Mouse (Mus musculus): Measurements from ENCODE around the gene Cdkl3. TPM values are rescaled to one million over a fixed set of nuclear protein-coding genes. Genes with fewer than 3 reads are reported as not detected.

The Cdkl3 gene
- polyA plus RNA-seq (2015; fragmentation: Nextera tagmentation; extraction: Ambion mirVana), result 4.2 and 6.0 TPM in 2 replicates

GRCm38 (mm10) chr11:52003772-52004528 lies at the start of gene Cdkl3:
Cdkl3 (plus strand) TSS chr11:52004221.
- ATAC-seq, result peak; percentile 90
- H3K27me3 ChIP-seq (replicated peaks; ENCODE audit: control insufficient read depth, insufficient read depth, low read length), result no peaks in the 10 kb centered on the region
- H3K4me1 ChIP-seq (ENCODE audit: control insufficient read depth, insufficient read depth, low read length), result peaks cover 24% of the 10 kb centered on the region
- H3K4me2 ChIP-seq (ENCODE audit: low read depth, low read length), result peak within 1 kb of the TSS; percentile 50
- no peaks in the 10 kb centered on the region for H3K36me3 ChIP-seq (ENCODE audit: control insufficient read depth, insufficient read depth, low read length)
- H3K9me3 ChIP-seq (ENCODE audit: control insufficient read depth, low read length), result no peaks in the 10 kb centered on the region
- H3K9ac ChIP-seq (ENCODE audit: low read depth, low read length), result peak within 1 kb of the TSS; percentile 73
- WGBS, result 0% methylated on average over 50 of the region's 51 CpGs
- H3K27ac ChIP-seq (ENCODE audit: low read length), result peak within 1 kb of the TSS; percentile 95
- peak within 1 kb of the TSS; percentile 58 for H3K4me3 ChIP-seq (ENCODE audit: low read length)

GRCm38 (mm10) chr11:51956112-51956511 lies 47.9 kb upstream of the Cdkl3 start:
- no peaks in the 10 kb centered on the region for H3K9me3 ChIP-seq (ENCODE audit: control insufficient read depth, low read length)
- WGBS, result 79% methylated on average over 9 of the region's 9 CpGs
- H3K4me3 ChIP-seq (ENCODE audit: low read length), result no peak overlapping the region
- H3K27me3 ChIP-seq (replicated peaks; ENCODE audit: control insufficient read depth, insufficient read depth, low read length), result no peaks in the 10 kb centered on the region
- no peaks in the 10 kb centered on the region for H3K36me3 ChIP-seq (ENCODE audit: control insufficient read depth, insufficient read depth, low read length)
- H3K4me2 ChIP-seq (ENCODE audit: low read depth, low read length), result no peak overlapping the region
- no peak overlapping the region for H3K9ac ChIP-seq (ENCODE audit: low read depth, low read length)
- ATAC-seq, result no peak
- no peaks in the 10 kb centered on the region for H3K4me1 ChIP-seq (ENCODE audit: control insufficient read depth, insufficient read depth, low read length)
- no peak overlapping the region for H3K27ac ChIP-seq (ENCODE audit: low read length)

GRCm38 (mm10) chr11:51957760-51958159 lies 46.3 kb upstream of the Cdkl3 start:
- no peak for ATAC-seq
- 80% methylated on average over 4 of the region's 4 CpGs for WGBS

GRCm38 (mm10) chr11:51959511-51959910 lies 44.5 kb upstream of the Cdkl3 start:
- no peak overlapping the region for H3K4me3 ChIP-seq (ENCODE audit: low read length)
- H3K9ac ChIP-seq (ENCODE audit: low read depth, low read length), result no peak overlapping the region
- no peak for ATAC-seq
- no peaks in the 10 kb centered on the region for H3K9me3 ChIP-seq (ENCODE audit: control insufficient read depth, low read length)
- no peaks in the 10 kb centered on the region for H3K27me3 ChIP-seq (replicated peaks; ENCODE audit: control insufficient read depth, insufficient read depth, low read length)
- 85% methylated on average over 5 of the region's 5 CpGs for WGBS
- no peak overlapping the region for H3K4me2 ChIP-seq (ENCODE audit: low read depth, low read length)
- H3K4me1 ChIP-seq (ENCODE audit: control insufficient read depth, insufficient read depth, low read length), result no peaks in the 10 kb centered on the region
- no peaks in the 10 kb centered on the region for H3K36me3 ChIP-seq (ENCODE audit: control insufficient read depth, insufficient read depth, low read length)
- H3K27ac ChIP-seq (ENCODE audit: low read length), result no peak overlapping the region

More at GRCm38 (mm10) chr11:51957760-51958159, 46.3 kb upstream of the Cdkl3 start:
- no peak overlapping the region for H3K4me3 ChIP-seq (ENCODE audit: low read length)
- H3K36me3 ChIP-seq (ENCODE audit: control insufficient read depth, insufficient read depth, low read length), result no peaks in the 10 kb centered on the region
- H3K4me1 ChIP-seq (ENCODE audit: control insufficient read depth, insufficient read depth, low read length), result no peaks in the 10 kb centered on the region
- H3K27ac ChIP-seq (ENCODE audit: low read length), result no peak overlapping the region
- no peaks in the 10 kb centered on the region for H3K9me3 ChIP-seq (ENCODE audit: control insufficient read depth, low read length)
- no peaks in the 10 kb centered on the region for H3K27me3 ChIP-seq (replicated peaks; ENCODE audit: control insufficient read depth, insufficient read depth, low read length)
- H3K4me2 ChIP-seq (ENCODE audit: low read depth, low read length), result no peak overlapping the region
- no peak overlapping the region for H3K9ac ChIP-seq (ENCODE audit: low read depth, low read length)

- H3K4me2 ChIP-seq (ENCODE audit: low read depth, low read length), result no peak overlapping the region
- H3K9me3 ChIP-seq (ENCODE audit: control insufficient read depth, low read length), result no peaks in the 10 kb centered on the region
- no peak overlapping the region for H3K27ac ChIP-seq (ENCODE audit: low read length)
- H3K27me3 ChIP-seq (replicated peaks; ENCODE audit: control insufficient read depth, insufficient read depth, low read length), result no peaks in the 10 kb centered on the region
- H3K4me3 ChIP-seq (ENCODE audit: low read length), result no peak overlapping the region
- WGBS, result 90% methylated on average over 4 of the region's 4 CpGs
- no peak for ATAC-seq
- H3K4me1 ChIP-seq (ENCODE audit: control insufficient read depth, insufficient read depth, low read length), result no peaks in the 10 kb centered on the region
- H3K36me3 ChIP-seq (ENCODE audit: control insufficient read depth, insufficient read depth, low read length), result no peaks in the 10 kb centered on the region
- no peak overlapping the region for H3K9ac ChIP-seq (ENCODE audit: low read depth, low read length)
These were observed 44.0 kb upstream of the Cdkl3 start for GRCm38 (mm10) chr11:51960061-51960460.

GRCm38 (mm10) chr11:51960967-51961471 lies 43.0 kb upstream of the Cdkl3 start:
- no peak overlapping the region for H3K9ac ChIP-seq (ENCODE audit: low read depth, low read length)
- no peak overlapping the region for H3K4me3 ChIP-seq (ENCODE audit: low read length)
- H3K4me1 ChIP-seq (ENCODE audit: control insufficient read depth, insufficient read depth, low read length), result no peaks in the 10 kb centered on the region
- H3K36me3 ChIP-seq (ENCODE audit: control insufficient read depth, insufficient read depth, low read length), result no peaks in the 10 kb centered on the region
- H3K27me3 ChIP-seq (replicated peaks; ENCODE audit: control insufficient read depth, insufficient read depth, low read length), result no peaks in the 10 kb centered on the region
- WGBS, result 61% methylated on average over 11 of the region's 11 CpGs
- H3K27ac ChIP-seq (ENCODE audit: low read length), result no peak overlapping the region
- ATAC-seq, result no peak
- no peaks in the 10 kb centered on the region for H3K9me3 ChIP-seq (ENCODE audit: control insufficient read depth, low read length)
- no peak overlapping the region for H3K4me2 ChIP-seq (ENCODE audit: low read depth, low read length)

GRCm38 (mm10) chr11:51961761-51962160 lies 42.3 kb upstream of the Cdkl3 start:
- H3K4me2 ChIP-seq (ENCODE audit: low read depth, low read length), result no peak overlapping the region
- H3K9me3 ChIP-seq (ENCODE audit: control insufficient read depth, low read length), result no peaks in the 10 kb centered on the region
- WGBS, result 90% methylated on average over 8 of the region's 8 CpGs
- H3K27ac ChIP-seq (ENCODE audit: low read length), result no peak overlapping the region
- no peaks in the 10 kb centered on the region for H3K27me3 ChIP-seq (replicated peaks; ENCODE audit: control insufficient read depth, insufficient read depth, low read length)
- no peak overlapping the region for H3K4me3 ChIP-seq (ENCODE audit: low read length)
- no peak overlapping the region for H3K9ac ChIP-seq (ENCODE audit: low read depth, low read length)
- no peaks in the 10 kb centered on the region for H3K4me1 ChIP-seq (ENCODE audit: control insufficient read depth, insufficient read depth, low read length)
- ATAC-seq, result no peak
- no peaks in the 10 kb centered on the region for H3K36me3 ChIP-seq (ENCODE audit: control insufficient read depth, insufficient read depth, low read length)

GRCm38 (mm10) chr11:51962277-51962676 lies 41.7 kb upstream of the Cdkl3 start:
- Histone ChIP-seq H3K9me3 (ENCODE audit: control insufficient read depth, low read length) (no peaks in the 10 kb centered on the region), H3K4me3 (ENCODE audit: low read length) (no peak overlapping the region), H3K9ac (ENCODE audit: low read depth, low read length) (no peak overlapping the region), H3K36me3 (ENCODE audit: control insufficient read depth, insufficient read depth, low read length) (no peaks in the 10 kb centered on the region), H3K27me3 (replicated peaks; ENCODE audit: control insufficient read depth, insufficient read depth, low read length) (no peaks in the 10 kb centered on the region), H3K4me2 (ENCODE audit: low read depth, low read length) (no peak overlapping the region), H3K4me1 (ENCODE audit: control insufficient read depth, insufficient read depth, low read length) (0 out of 2 replicates have a peak, but pooled peaks cover 3% of the 10 kb centered on the region), H3K27ac (ENCODE audit: low read length) (no peak overlapping the region)
- WGBS, result 91% methylated on average over 7 of the region's 7 CpGs
- no peak for ATAC-seq

- H3K4me1 ChIP-seq (ENCODE audit: control insufficient read depth, insufficient read depth, low read length), result peaks cover 6% of the 10 kb centered on the region; the same call in 1 of the 2 replicates
- H3K27ac ChIP-seq (ENCODE audit: low read length), result no peak overlapping the region
- H3K9ac ChIP-seq (ENCODE audit: low read depth, low read length), result no peak overlapping the region
- H3K4me3 ChIP-seq (ENCODE audit: low read length), result no peak overlapping the region
- no peaks in the 10 kb centered on the region for H3K9me3 ChIP-seq (ENCODE audit: control insufficient read depth, low read length)
- 0 out of 2 replicates have a peak, but pooled peaks cover 7% of the 10 kb centered on the region for H3K36me3 ChIP-seq (ENCODE audit: control insufficient read depth, insufficient read depth, low read length)
- H3K4me2 ChIP-seq (ENCODE audit: low read depth, low read length), result no peak overlapping the region
- H3K27me3 ChIP-seq (replicated peaks; ENCODE audit: control insufficient read depth, insufficient read depth, low read length), result no peaks in the 10 kb centered on the region
- 75% methylated on average over 5 of the region's 5 CpGs for WGBS
- ATAC-seq, result no peak
These were observed 37.4 kb upstream of the Cdkl3 start for GRCm38 (mm10) chr11:51966651-51967050.
